Mouse (Mus musculus) MEL (cell line): ENCODE data around the gene Il11ra1. TPM values are rescaled to one million over a fixed set of nuclear protein-coding genes. Genes with fewer than 3 reads are reported as not detected.

Experiments used
- DNase-seq: peaks from one replicate; pipeline ENCODE4 v3.0.0; 2011; ENCODE audit warnings: low read depth, low spot score
- H3K27ac ChIP-seq: 2 replicates; pipeline ENCODE4 v1.5.1; 2012; ENCODE audit warnings: low read depth, mild to moderate bottlenecking, control low read depth, low read length, moderate library complexity; ENCODE audit not compliant: control insufficient read depth
- H3K27me3 ChIP-seq, 2 experiments: fragments of 150-350 bp in 1 of 2; sonication (generic) in 1 of 2; 2 replicates each; pipeline ENCODE4 v1.6.1; 2012; ENCODE audit warnings: low read length in 2 of 2, mild to moderate bottlenecking in 2 of 2, improper control_type of control experiment in 1 of 2, moderate library complexity in 1 of 2; ENCODE audit not compliant: insufficient read depth in 2 of 2, control insufficient read depth in 1 of 2
- H3K36me3 ChIP-seq, 2 experiments: 2 replicates each; pipeline ENCODE4 v1.6.1; 2012 to 2014; ENCODE audit warnings: low read length in 2 of 2, improper control_type of control experiment in 1 of 2, inconsistent platforms in 1 of 2, mild to moderate bottlenecking in 1 of 2; ENCODE audit not compliant: insufficient read depth in 2 of 2, control insufficient read depth in 1 of 2
- H3K4me1 ChIP-seq, 2 experiments: fragments of 150-350 bp in 1 of 2; sonication (generic) in 1 of 2; 2 replicates each; pipeline ENCODE4 v1.6.1; 2012; ENCODE audit warnings: low read length in 2 of 2, improper control_type of control experiment in 1 of 2, mild to moderate bottlenecking in 1 of 2; ENCODE audit not compliant: insufficient read depth in 2 of 2, control insufficient read depth in 1 of 2
- H3K4me3 ChIP-seq, 2 experiments: fragments of 150-350 bp in 1 of 2; sonication (generic) in 1 of 2; 2 replicates each; pipeline ENCODE4 v1.5.1; 2012; ENCODE audit warnings: low read depth in 2 of 2, low read length in 2 of 2, mild to moderate bottlenecking in 2 of 2, moderate library complexity in 2 of 2, control low read depth in 1 of 2, improper control_type of control experiment in 1 of 2; ENCODE audit not compliant: control insufficient read depth in 1 of 2, insufficient read depth in 1 of 2
- H3K79me2 ChIP-seq: 2 replicates; pipeline ENCODE4 v1.6.1; 2012; ENCODE audit warnings: mild to moderate bottlenecking, low read length, moderate library complexity; ENCODE audit not compliant: control insufficient read depth, poor library complexity, insufficient read depth
- H3K9ac ChIP-seq: 2 replicates; pipeline ENCODE4 v1.6.1; 2012; ENCODE audit warnings: low read depth, mild to moderate bottlenecking, control low read depth, low read length, moderate library complexity; ENCODE audit not compliant: control insufficient read depth, poor library complexity, severe bottlenecking
- H3K9me3 ChIP-seq: fragments of 150-350 bp; sonication (generic); replicated peaks from 2 replicates; pipeline ENCODE4 v1.6.1; 2012; ENCODE audit warnings: mild to moderate bottlenecking, low read length, improper control_type of control experiment, moderate library complexity; ENCODE audit not compliant: insufficient read depth
- E2F4 ChIP-seq: IDR thresholded peaks from 2 replicates; pipeline ENCODE4 v1.6.1; 2011; ENCODE audit warnings: low read depth, low read length, improper control_type of control experiment, borderline replicate concordance
- ELF1 ChIP-seq: IDR thresholded peaks from 2 replicates; pipeline ENCODE4 v1.6.1; 2014; ENCODE audit warnings: low read depth, mild to moderate bottlenecking, inconsistent platforms, low read length, improper control_type of control experiment, moderate library complexity
- GATA1 ChIP-seq: IDR thresholded peaks from 2 replicates; pipeline ENCODE4 v1.6.1; 2011; ENCODE audit warnings: low read depth, low read length, improper control_type of control experiment
- HCFC1 ChIP-seq: IDR thresholded peaks from 2 replicates; pipeline ENCODE4 v1.6.1; 2012; ENCODE audit warnings: low read depth, mild to moderate bottlenecking, inconsistent platforms, low read length, improper control_type of control experiment, moderate library complexity
- JUND ChIP-seq: IDR thresholded peaks from 2 replicates; pipeline ENCODE4 v1.6.1; 2011; ENCODE audit warnings: low read depth, mild to moderate bottlenecking, improper control_type of control experiment, low read length
- KAT2A ChIP-seq: conservative IDR thresholded peaks from 2 replicates; pipeline ENCODE4 v1.6.1; 2012; ENCODE audit warnings: low read depth, low read length, improper control_type of control experiment, inconsistent platforms
- MAFK ChIP-seq: IDR thresholded peaks from 2 replicates; pipeline ENCODE4 v1.6.1; 2011; ENCODE audit warnings: low read depth, mild to moderate bottlenecking, low read length, improper control_type of control experiment, borderline replicate concordance
- MAX ChIP-seq: IDR thresholded peaks from 2 replicates; pipeline ENCODE4 v1.6.1; 2011; ENCODE audit warnings: low read length, improper control_type of control experiment
- POLR2AphosphoS2 ChIP-seq: IDR thresholded peaks from 2 replicates; pipeline ENCODE4 v1.6.1; 2011; ENCODE audit warnings: low read length, improper control_type of control experiment
- POLR2AphosphoS5 ChIP-seq: IDR thresholded peaks from 2 replicates; pipeline ENCODE4 v1.6.1; 2012; ENCODE audit warnings: low read depth, borderline replicate concordance, mild to moderate bottlenecking, inconsistent platforms, low read length, moderate library complexity, mixed read lengths
- RAD21 ChIP-seq: IDR thresholded peaks from 2 replicates; pipeline ENCODE4 v1.6.1; 2011; ENCODE audit warnings: mild to moderate bottlenecking, low read depth, low read length, improper control_type of control experiment
- TAL1 ChIP-seq: IDR thresholded peaks from 2 replicates; pipeline ENCODE4 v1.6.1; 2012; ENCODE audit warnings: mild to moderate bottlenecking, inconsistent platforms, low read length, moderate library complexity, mixed read lengths
- TBP ChIP-seq: IDR thresholded peaks from 2 replicates; pipeline ENCODE4 v1.8.0; 2011; ENCODE audit warnings: low read depth, low read length, improper control_type of control experiment
- USF1 ChIP-seq: IDR thresholded peaks from 2 replicates; pipeline ENCODE4 v1.6.1; 2014; ENCODE audit warnings: low read depth, mild to moderate bottlenecking, inconsistent platforms, low read length, improper control_type of control experiment, moderate library complexity
- USF2 ChIP-seq, 2 experiments: IDR thresholded peaks; 2 replicates each; pipeline ENCODE4 v1.6.1; 2011 to 2012; ENCODE audit warnings: improper control_type of control experiment in 2 of 2, low read length in 2 of 2, borderline replicate concordance in 1 of 2, inconsistent platforms in 1 of 2, low read depth in 1 of 2, mild to moderate bottlenecking in 1 of 2; ENCODE audit not compliant: insufficient read depth in 1 of 2
- ZKSCAN1 ChIP-seq: IDR thresholded peaks from 2 replicates; pipeline ENCODE4 v1.6.1; 2012; ENCODE audit warnings: low read depth, mild to moderate bottlenecking, inconsistent platforms, low read length, improper control_type of control experiment, moderate library complexity
- polyA plus RNA-seq, 2 experiments: library from polyadenylated mRNA; stranded (reverse) in 1 of 2; unstranded in 1 of 2; fragments of >175 nt in 1 of 2; fragments of >200 nt in 1 of 2; gene quantifications; 2 replicates each; pipeline versions ENCODE4 v1.2.1 to v1.2.4; 2012; ENCODE audit warnings: low replicate concordance in 2 of 2, low read depth in 1 of 2; ENCODE audit not compliant: insufficient read length in 2 of 2, insufficient read depth in 1 of 2, missing spikeins in 1 of 2
- total RNA-seq: library from RNA; depleted of rRNA; stranded (reverse); fragments of 300-350 nt; gene quantifications from 2 replicates; pipeline ENCODE4 v1.2.3, GENCODE M21; 2012

The Il11ra1 gene
- total and polyA plus RNA-seq, 3 experiments = 44.4 to 66.7 TPM; not detected in 1

DNA sequence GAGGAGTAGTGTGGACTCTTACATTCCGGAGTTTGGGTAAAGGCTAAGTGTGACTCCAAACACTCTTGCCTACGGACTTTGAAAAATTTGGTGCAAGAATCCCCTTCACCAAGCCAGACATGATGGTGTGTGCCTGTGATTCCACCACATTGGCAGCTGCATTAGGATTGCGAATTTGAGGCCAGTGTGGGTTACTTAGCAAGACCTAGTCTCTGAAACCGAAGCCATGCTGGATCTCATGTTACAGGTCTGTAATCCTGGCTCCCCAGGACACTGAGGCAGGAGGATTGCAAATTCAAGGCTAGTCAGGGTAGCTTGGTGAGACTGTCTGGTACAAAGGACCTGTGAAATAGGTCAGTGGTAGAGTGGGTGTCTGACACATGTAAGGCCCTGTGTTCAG is 58.9 kb downstream of the Il11ra1 start:
- Histone ChIP-seq H3K4me1 (peaks cover 6 to 22% of the 10 kb centered on the region in 2 experiments), H3K27me3 (no peaks in the 10 kb centered on the region), H3K9ac (no peak overlapping the region), H3K79me2 (peaks cover 1% of the 10 kb centered on the region; the same call in 1 of the 2 replicates), H3K9me3 (no peaks in the 10 kb centered on the region), H3K27ac (no peak overlapping the region), H3K36me3 (peaks cover 0 to 13% of the 10 kb centered on the region in 2 experiments; a peak in 2 of 4 replicates), H3K4me3 (no peak overlapping the region)
- no peak for DNase-seq
- TF ChIP-seq E2F4 = no peak
- TF ChIP-seq MAX = no peak
- no peak for TF ChIP-seq KAT2A
- TF ChIP-seq USF1 = no peak
- TF ChIP-seq USF2 (IDR thresholded peaks at IDR 0.05; ENCODE audit: borderline replicate concordance in 1 of 2, insufficient read depth in 1 of 2, low read depth in 1 of 2, low read length in 2 of 2) = no peak
- no peak for TF ChIP-seq TAL1

DNA sequence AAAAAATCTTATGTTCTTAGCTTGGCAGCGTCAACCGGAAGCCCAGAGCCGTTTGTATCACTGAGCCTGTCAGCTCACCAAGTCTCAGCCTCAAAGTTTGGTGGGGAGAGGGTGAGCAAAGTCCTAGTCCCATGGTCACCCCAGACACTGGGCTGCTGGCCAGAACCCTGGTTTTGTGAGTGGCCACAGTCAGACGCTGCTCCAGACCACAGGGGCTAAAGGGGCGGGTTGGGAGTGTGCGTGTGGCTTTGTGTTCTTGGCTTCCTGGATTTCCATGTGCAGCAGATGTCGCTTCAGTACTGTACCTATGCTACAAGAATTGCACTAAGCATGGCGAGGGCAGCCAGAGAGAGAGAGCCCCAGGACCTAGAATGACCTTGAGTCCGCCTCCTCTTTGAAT is 59.4 kb downstream of the Il11ra1 start:
- TF ChIP-seq POLR2AphosphoS2 = no peak
- TF ChIP-seq RAD21 = no peak
- no peak for TF ChIP-seq HCFC1
- no peak for TF ChIP-seq ZKSCAN1
- no peak for TF ChIP-seq MAFK
- no peak for TF ChIP-seq ELF1
- TF ChIP-seq POLR2AphosphoS5 = no peak
- TF ChIP-seq JUND = no peak
- Histone ChIP-seq H3K79me2 (peaks cover 1% of the 10 kb centered on the region; the same call in 1 of the 2 replicates), H3K36me3 (peaks cover 0 to 13% of the 10 kb centered on the region in 2 experiments; a peak in 2 of 4 replicates), H3K27ac (no peak overlapping the region), H3K4me1 (peaks cover 6 to 22% of the 10 kb centered on the region in 2 experiments), H3K27me3 (no peaks in the 10 kb centered on the region), H3K4me3 (no peak overlapping the region), H3K9ac (no peak overlapping the region), H3K9me3 (no peaks in the 10 kb centered on the region)
- DNase-seq = no peak

DNA sequence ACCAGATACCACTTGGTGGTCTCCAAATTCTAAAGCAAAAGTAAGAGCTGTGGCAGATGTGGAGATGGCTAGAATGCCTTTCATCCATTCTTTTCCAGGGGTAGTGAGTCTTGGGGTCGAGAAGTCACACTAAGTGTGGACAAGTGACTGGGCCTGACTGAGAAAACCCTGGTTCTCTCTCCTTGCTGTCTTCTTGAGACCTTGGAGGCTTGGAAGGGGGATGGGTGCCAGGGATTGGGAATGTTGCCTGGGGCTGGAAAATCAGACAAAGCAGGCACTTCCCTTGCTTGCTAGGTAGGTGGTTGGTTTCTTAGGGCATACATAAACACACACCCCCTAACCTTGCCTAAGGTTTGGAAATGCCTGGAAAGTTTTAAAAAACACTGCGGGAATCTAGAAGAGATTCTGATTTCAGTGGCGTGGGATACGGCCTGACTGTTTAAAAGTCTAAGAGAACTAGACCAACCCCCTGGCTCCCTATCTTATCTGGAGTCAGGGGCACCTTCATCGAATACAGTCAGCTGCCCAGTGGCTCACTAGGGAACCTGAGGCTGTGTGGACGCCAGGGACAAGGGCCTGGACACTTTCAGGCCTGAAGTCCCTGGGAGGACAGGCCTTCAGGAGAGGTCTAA is 60.0 kb downstream of the Il11ra1 start:
- Histone ChIP-seq H3K27me3 (no peaks in the 10 kb centered on the region), H3K27ac (peak overlapping the region; percentile 62), H3K36me3 (peaks cover 0 to 13% of the 10 kb centered on the region in 2 experiments; a peak in 2 of 4 replicates), H3K4me3 (peak overlapping the region; percentile 54 to 87), H3K9me3 (no peaks in the 10 kb centered on the region), H3K79me2 (peaks cover 1% of the 10 kb centered on the region; the same call in 1 of the 2 replicates), H3K4me1 (peaks cover 6 to 21% of the 10 kb centered on the region in 2 experiments), H3K9ac (peak overlapping the region; percentile 64)
- no peak for TF ChIP-seq USF2 (IDR thresholded peaks at IDR 0.05; ENCODE audit: borderline replicate concordance in 1 of 2, insufficient read depth in 1 of 2, low read depth in 1 of 2, low read length in 2 of 2)
- no peak for TF ChIP-seq TBP
- TF ChIP-seq GATA1 = peak; percentile 59
- no peak for TF ChIP-seq POLR2AphosphoS5
- DNase-seq = no peak
